Mouse (Mus musculus): ENCODE measurements around the gene Frzb. TPM values are rescaled to one million over a fixed set of nuclear protein-coding genes. Genes with fewer than 3 reads are reported as not detected.

The Frzb gene
- polyA plus RNA-seq, 1 experiment from 2014 or later, result 1.2 TPM

GRCm38 (mm10) chr2:80465991-80466821 lies 18.8 kb upstream of the Frzb start:
- Histone ChIP-seq H3K4me2 (replicated peaks; ENCODE audit: low read depth) (no peak overlapping the region), H3K4me3 (ENCODE audit: low read depth, low read length) (no peak overlapping the region)

GRCm38 (mm10) chr2:80461827-80462226 lies 14.4 kb upstream of the Frzb start:
- H3K27me3 ChIP-seq (replicated peaks; ENCODE audit: control insufficient read depth, insufficient read depth, low read length), result no peaks in the 10 kb centered on the region
- H3K36me3 ChIP-seq (ENCODE audit: control insufficient read depth, insufficient read depth), result no peaks in the 10 kb centered on the region
- no peak overlapping the region for H3K4me2 ChIP-seq (replicated peaks; ENCODE audit: low read depth)
- H3K9ac ChIP-seq (ENCODE audit: low read depth, low read length), result no peak overlapping the region
- no peak overlapping the region for H3K27ac ChIP-seq (ENCODE audit: low read depth, low read length)
- no peak for TF ChIP-seq CTCF (IDR thresholded peaks at IDR 0.05; ENCODE audit: low read depth)
- H3K9me3 ChIP-seq (ENCODE audit: control insufficient read depth), result no peaks in the 10 kb centered on the region
- H3K4me3 ChIP-seq (ENCODE audit: low read depth, low read length), result no peak overlapping the region
- no peak for ATAC-seq
- 78% methylated on average over 8 of the region's 8 CpGs for WGBS
- H3K4me1 ChIP-seq (replicated peaks; ENCODE audit: control insufficient read depth, insufficient read depth, low read length), result no peaks in the 10 kb centered on the region

More at GRCm38 (mm10) chr2:80465991-80466821, 18.8 kb upstream of the Frzb start:
- TF ChIP-seq CTCF (IDR thresholded peaks at IDR 0.05; ENCODE audit: low read depth), result no peak
- Histone ChIP-seq H3K4me1 (replicated peaks; ENCODE audit: control insufficient read depth, insufficient read depth, low read length) (no peaks in the 10 kb centered on the region), H3K27me3 (replicated peaks; ENCODE audit: control insufficient read depth, insufficient read depth, low read length) (no peaks in the 10 kb centered on the region), H3K9me3 (ENCODE audit: control insufficient read depth) (no peaks in the 10 kb centered on the region), H3K27ac (ENCODE audit: low read depth, low read length) (no peak overlapping the region), H3K36me3 (ENCODE audit: control insufficient read depth, insufficient read depth) (no peaks in the 10 kb centered on the region), H3K9ac (ENCODE audit: low read depth, low read length) (no peak overlapping the region)
- ATAC-seq, result no peak
- WGBS, result 62% methylated on average over 16 of the region's 16 CpGs

GRCm38 (mm10) chr2:80448231-80448630 lies 806 bp upstream of the Frzb start:
- Histone ChIP-seq H3K9me3 (ENCODE audit: control insufficient read depth) (no peaks in the 10 kb centered on the region), H3K4me2 (replicated peaks; ENCODE audit: low read depth) (peak overlapping the region; percentile 99), H3K27me3 (replicated peaks; ENCODE audit: control insufficient read depth, insufficient read depth, low read length) (0 out of 2 replicates have a peak, but pooled peaks cover 11% of the 10 kb centered on the region), H3K4me3 (ENCODE audit: low read depth, low read length) (peak overlapping the region; percentile 55), H3K27ac (ENCODE audit: low read depth, low read length) (no peak overlapping the region), H3K36me3 (ENCODE audit: control insufficient read depth, insufficient read depth) (no peaks in the 10 kb centered on the region), H3K4me1 (replicated peaks; ENCODE audit: control insufficient read depth, insufficient read depth, low read length) (no peaks in the 10 kb centered on the region; the same call in 1 of the 2 replicates), H3K9ac (ENCODE audit: low read depth, low read length) (peak overlapping the region; percentile 22; the same call in 1 of the 2 replicates)
- ATAC-seq, result no peak
- peak; percentile 14; the same call in 1 of the 2 replicates for TF ChIP-seq CTCF (IDR thresholded peaks at IDR 0.05; ENCODE audit: low read depth)
- WGBS, result 5% methylated on average over 12 of the region's 12 CpGs

- no peaks in the 10 kb centered on the region; the same call in 1 of the 2 replicates for H3K4me1 ChIP-seq (replicated peaks; ENCODE audit: control insufficient read depth, insufficient read depth, low read length)
- peak; percentile 49 for ATAC-seq
- no peak overlapping the region for H3K27ac ChIP-seq (ENCODE audit: low read depth, low read length)
- WGBS, result under 1% methylated on average over 53 of the region's 54 CpGs
- 0 out of 2 replicates have a peak overlapping the region, but pooled peaks have one; percentile 26 for H3K9ac ChIP-seq (ENCODE audit: low read depth, low read length)
- no peak for TF ChIP-seq CTCF (IDR thresholded peaks at IDR 0.05; ENCODE audit: low read depth)
- H3K27me3 ChIP-seq (replicated peaks; ENCODE audit: control insufficient read depth, insufficient read depth, low read length), result 0 out of 2 replicates have a peak, but pooled peaks cover 11% of the 10 kb centered on the region
- H3K9me3 ChIP-seq (ENCODE audit: control insufficient read depth), result no peaks in the 10 kb centered on the region
- H3K4me3 ChIP-seq (ENCODE audit: low read depth, low read length), result peak overlapping the region; percentile 55
- no peaks in the 10 kb centered on the region for H3K36me3 ChIP-seq (ENCODE audit: control insufficient read depth, insufficient read depth)
- peak overlapping the region; percentile 99 for H3K4me2 ChIP-seq (replicated peaks; ENCODE audit: low read depth)
Measured at GRCm38 (mm10) chr2:80446308-80447151, 895 bp downstream of the Frzb start.

- 27% methylated on average over 10 of the region's 10 CpGs for WGBS
- TF ChIP-seq CTCF (IDR thresholded peaks at IDR 0.05; ENCODE audit: low read depth), result no peak
- H3K9me3 ChIP-seq (ENCODE audit: control insufficient read depth), result no peaks in the 10 kb centered on the region
- H3K4me3 ChIP-seq (ENCODE audit: low read depth, low read length), result peak overlapping the region; percentile 55
- no peaks in the 10 kb centered on the region for H3K36me3 ChIP-seq (ENCODE audit: control insufficient read depth, insufficient read depth)
- ATAC-seq, result no peak
- no peak overlapping the region for H3K27ac ChIP-seq (ENCODE audit: low read depth, low read length)
- 0 out of 2 replicates have a peak, but pooled peaks cover 11% of the 10 kb centered on the region for H3K27me3 ChIP-seq (replicated peaks; ENCODE audit: control insufficient read depth, insufficient read depth, low read length)
- no peaks in the 10 kb centered on the region; the same call in 1 of the 2 replicates for H3K4me1 ChIP-seq (replicated peaks; ENCODE audit: control insufficient read depth, insufficient read depth, low read length)
- peak overlapping the region; percentile 99 for H3K4me2 ChIP-seq (replicated peaks; ENCODE audit: low read depth)
- H3K9ac ChIP-seq (ENCODE audit: low read depth, low read length), result 0 out of 2 replicates have a peak overlapping the region, but pooled peaks have one; percentile 13
Measured at GRCm38 (mm10) chr2:80445926-80446307, 1.5 kb downstream of the Frzb start.

GRCm38 (mm10) chr2:80445491-80445890 lies 1.9 kb downstream of the Frzb start:
- no peak overlapping the region for H3K4me3 ChIP-seq (ENCODE audit: low read depth, low read length)
- no peak overlapping the region for H3K27ac ChIP-seq (ENCODE audit: low read depth, low read length)
- H3K9me3 ChIP-seq (ENCODE audit: control insufficient read depth), result no peaks in the 10 kb centered on the region
- H3K9ac ChIP-seq (ENCODE audit: low read depth, low read length), result no peak overlapping the region
- no peak for TF ChIP-seq CTCF (IDR thresholded peaks at IDR 0.05; ENCODE audit: low read depth)
- ATAC-seq, result no peak
- 0 out of 2 replicates have a peak, but pooled peaks cover 11% of the 10 kb centered on the region for H3K27me3 ChIP-seq (replicated peaks; ENCODE audit: control insufficient read depth, insufficient read depth, low read length)
- H3K4me2 ChIP-seq (replicated peaks; ENCODE audit: low read depth), result no peak overlapping the region
- no peaks in the 10 kb centered on the region; the same call in 1 of the 2 replicates for H3K4me1 ChIP-seq (replicated peaks; ENCODE audit: control insufficient read depth, insufficient read depth, low read length)
- H3K36me3 ChIP-seq (ENCODE audit: control insufficient read depth, insufficient read depth), result no peaks in the 10 kb centered on the region
- WGBS, result 78% methylated on average over 10 of the region's 10 CpGs
